Mouse (Mus musculus): ENCODE measurements at regions not wholly inside any gene's neighbourhood (a gene's known extent, or its start where the extent isn't known, plus 50 kb on each side); places are given as distances from the start of the nearest gene placed in this dataset.

- Histone ChIP-seq H3K4me3 (ENCODE audit: low read depth, low read length) (peak overlapping the region; percentile 21), H3K36me3 (replicated peaks; ENCODE audit: control insufficient read depth, insufficient read depth, low read length) (no peaks in the 10 kb centered on the region), H3K4me2 (ENCODE audit: low read depth, low read length) (peak overlapping the region; percentile 38), H3K9me3 (replicated peaks; ENCODE audit: control insufficient read depth, low read length) (no peaks in the 10 kb centered on the region), H3K27ac (ENCODE audit: low read depth) (peak overlapping the region; percentile 72), H3K27me3 (ENCODE audit: control insufficient read depth, insufficient read depth, low read length) (no peaks in the 10 kb centered on the region), H3K4me1 (ENCODE audit: control insufficient read depth, insufficient read depth) (no peaks in the 10 kb centered on the region; the same call in 1 of the 2 replicates), H3K9ac (replicated peaks; ENCODE audit: low read depth, low read length) (no peak overlapping the region)
- DNase-seq (ENCODE audit: low spot score) (peak; percentile 74), ATAC-seq (ENCODE audit: insufficient read depth, low read depth) (peak; percentile 86)
- TF ChIP-seq CTCF (IDR thresholded peaks at IDR 0.05; ENCODE audit: low read depth) (no peak), EP300 (IDR thresholded peaks at IDR 0.05; ENCODE audit: low read depth) (0 out of 2 replicates have a peak, but pooled peaks have one; percentile 60)
- WGBS, result 41% methylated on average over 13 of the region's 13 CpGs
These were observed 85.8 kb upstream of the Bmp2k start for GRCm38 (mm10) chr5:96911550-96912253.

- no peaks in the 10 kb centered on the region for H3K36me3 ChIP-seq (replicated peaks; ENCODE audit: control insufficient read depth, insufficient read depth, low read length)
- peak overlapping the region; percentile 72 for H3K27ac ChIP-seq (ENCODE audit: low read depth)
- no peak overlapping the region for H3K4me2 ChIP-seq (ENCODE audit: low read depth, low read length)
- no peaks in the 10 kb centered on the region for H3K9me3 ChIP-seq (replicated peaks; ENCODE audit: control insufficient read depth, low read length)
- TF ChIP-seq EP300 (IDR thresholded peaks at IDR 0.05; ENCODE audit: low read depth) (no peak), CTCF (IDR thresholded peaks at IDR 0.05; ENCODE audit: low read depth) (no peak)
- 52% methylated on average over 4 of the region's 4 CpGs for WGBS
- ATAC-seq (ENCODE audit: insufficient read depth, low read depth) (0 out of 2 replicates have a peak, but pooled peaks have one; percentile 9), DNase-seq (ENCODE audit: low spot score) (no peak)
- no peak overlapping the region for H3K4me3 ChIP-seq (ENCODE audit: low read depth, low read length)
- no peak overlapping the region for H3K9ac ChIP-seq (replicated peaks; ENCODE audit: low read depth, low read length)
- no peaks in the 10 kb centered on the region for H3K27me3 ChIP-seq (ENCODE audit: control insufficient read depth, insufficient read depth, low read length)
- H3K4me1 ChIP-seq (ENCODE audit: control insufficient read depth, insufficient read depth), result no peaks in the 10 kb centered on the region
These were observed 85.2 kb upstream of the Bmp2k start for GRCm38 (mm10) chr5:96912254-96912635.

DNA sequence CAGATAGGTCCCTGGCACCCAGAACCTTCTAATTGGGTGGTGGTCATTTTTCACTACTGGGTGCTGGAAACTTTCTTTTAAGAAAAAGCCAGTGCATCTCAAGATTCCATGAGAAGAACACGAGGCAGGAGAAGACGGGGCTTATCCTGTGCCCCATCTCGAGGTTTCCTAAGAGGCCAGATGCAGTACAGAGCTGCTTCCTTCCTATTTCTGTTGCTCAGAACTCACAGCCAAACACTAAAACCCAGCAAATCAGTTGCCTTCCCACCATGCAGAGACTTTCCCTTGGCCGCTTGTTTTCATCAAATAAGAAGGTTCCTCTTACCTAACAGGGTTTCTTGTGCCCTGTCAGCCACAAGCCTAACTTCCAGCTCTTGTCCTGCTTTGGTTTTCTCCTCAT lies 84.7 kb upstream of the Bmp2k start:
- H3K36me3 ChIP-seq (replicated peaks; ENCODE audit: control insufficient read depth, insufficient read depth, low read length), result no peaks in the 10 kb centered on the region
- TF ChIP-seq EP300 (IDR thresholded peaks at IDR 0.05; ENCODE audit: low read depth), result no peak
- TF ChIP-seq CTCF (IDR thresholded peaks at IDR 0.05; ENCODE audit: low read depth), result no peak
- H3K27ac ChIP-seq (ENCODE audit: low read depth), result peak overlapping the region; percentile 72
- ATAC-seq (ENCODE audit: insufficient read depth, low read depth), result no peak
- H3K4me1 ChIP-seq (ENCODE audit: control insufficient read depth, insufficient read depth), result no peaks in the 10 kb centered on the region; the same call in 1 of the 2 replicates
- H3K27me3 ChIP-seq (ENCODE audit: control insufficient read depth, insufficient read depth, low read length), result no peaks in the 10 kb centered on the region
- no peak for DNase-seq (ENCODE audit: low spot score)
- H3K4me2 ChIP-seq (ENCODE audit: low read depth, low read length), result no peak overlapping the region
- H3K4me3 ChIP-seq (ENCODE audit: low read depth, low read length), result no peak overlapping the region
- no peaks in the 10 kb centered on the region for H3K9me3 ChIP-seq (replicated peaks; ENCODE audit: control insufficient read depth, low read length)
- 42% methylated on average over 4 of the region's 4 CpGs for WGBS
- no peak overlapping the region for H3K9ac ChIP-seq (replicated peaks; ENCODE audit: low read depth, low read length)

GRCm38 (mm10) chr5:96913711-96914110 lies 83.8 kb upstream of the Bmp2k start:
- Histone ChIP-seq H3K4me1 (ENCODE audit: control insufficient read depth, insufficient read depth) (no peaks in the 10 kb centered on the region; the same call in 1 of the 2 replicates), H3K36me3 (replicated peaks; ENCODE audit: control insufficient read depth, insufficient read depth, low read length) (no peaks in the 10 kb centered on the region), H3K4me2 (ENCODE audit: low read depth, low read length) (no peak overlapping the region), H3K9me3 (replicated peaks; ENCODE audit: control insufficient read depth, low read length) (no peaks in the 10 kb centered on the region), H3K27me3 (ENCODE audit: control insufficient read depth, insufficient read depth, low read length) (no peaks in the 10 kb centered on the region), H3K9ac (replicated peaks; ENCODE audit: low read depth, low read length) (no peak overlapping the region), H3K4me3 (ENCODE audit: low read depth, low read length) (no peak overlapping the region), H3K27ac (ENCODE audit: low read depth) (peak overlapping the region; percentile 72; the same call in 1 of the 2 replicates)
- TF ChIP-seq EP300 (IDR thresholded peaks at IDR 0.05; ENCODE audit: low read depth) (no peak), CTCF (IDR thresholded peaks at IDR 0.05; ENCODE audit: low read depth) (no peak)
- ATAC-seq (ENCODE audit: insufficient read depth, low read depth) (no peak), DNase-seq (ENCODE audit: low spot score) (no peak)
- 69% methylated on average over 1 of the region's 1 CpGs for WGBS

GRCm38 (mm10) chr5:96914696-96915404 lies 82.6 kb upstream of the Bmp2k start:
- no peak for ATAC-seq (ENCODE audit: insufficient read depth, low read depth)
- Histone ChIP-seq H3K27me3 (ENCODE audit: control insufficient read depth, insufficient read depth, low read length) (no peaks in the 10 kb centered on the region), H3K4me1 (ENCODE audit: control insufficient read depth, insufficient read depth) (peaks cover 10% of the 10 kb centered on the region), H3K4me3 (ENCODE audit: low read depth, low read length) (no peak overlapping the region), H3K9me3 (replicated peaks; ENCODE audit: control insufficient read depth, low read length) (no peaks in the 10 kb centered on the region), H3K27ac (ENCODE audit: low read depth) (no peak overlapping the region), H3K9ac (replicated peaks; ENCODE audit: low read depth, low read length) (no peak overlapping the region), H3K36me3 (replicated peaks; ENCODE audit: control insufficient read depth, insufficient read depth, low read length) (no peaks in the 10 kb centered on the region), H3K4me2 (ENCODE audit: low read depth, low read length) (no peak overlapping the region)
- WGBS, result 64% methylated on average over 4 of the region's 4 CpGs
- no peak for DNase-seq (ENCODE audit: low spot score)
- TF ChIP-seq CTCF (IDR thresholded peaks at IDR 0.05; ENCODE audit: low read depth) (no peak), EP300 (IDR thresholded peaks at IDR 0.05; ENCODE audit: low read depth) (no peak)
